Mouse (Mus musculus) lung, adult 2 months (tissue): ENCODE measurements at regions not wholly inside any gene's neighbourhood (a gene's known extent, or its start where the extent isn't known, plus 50 kb on each side); places are given as distances from the start of the nearest gene placed in this dataset.
"Not testable (repeated sequence)": the region's sequence is repeated elsewhere in the genome, so short reads cannot be mapped to it uniquely, and the experiment has no call there.

Experiments used
- CTCF ChIP-seq: fragments of 200-500 bp; IDR thresholded peaks from 2 replicates; pipeline ENCODE4 v1.5.1; 2011; ENCODE audit warnings: mild to moderate bottlenecking, low read length, control low read depth; ENCODE audit not compliant: insufficient read depth
- POLR2A ChIP-seq: fragments of 200-500 bp; IDR thresholded peaks from 2 replicates; pipeline ENCODE4 v1.6.1; 2011; ENCODE audit warnings: low read depth, mild to moderate bottlenecking, control low read depth, low read length, borderline replicate concordance; ENCODE audit errors: extremely low read depth

- TF ChIP-seq CTCF, POLR2A: not testable (repeated sequence)
These were observed 126.6 kb downstream of the Ptchd3 start for GRCm38 (mm10) chr11:121956367-121957235.
